Mouse (Mus musculus): ENCODE results near the gene Gm7861.
"Not testable (repeated sequence)": the region's sequence is repeated elsewhere in the genome, so short reads cannot be mapped to it uniquely, and the experiment has no call there.

The Gm7861 gene

DNA sequence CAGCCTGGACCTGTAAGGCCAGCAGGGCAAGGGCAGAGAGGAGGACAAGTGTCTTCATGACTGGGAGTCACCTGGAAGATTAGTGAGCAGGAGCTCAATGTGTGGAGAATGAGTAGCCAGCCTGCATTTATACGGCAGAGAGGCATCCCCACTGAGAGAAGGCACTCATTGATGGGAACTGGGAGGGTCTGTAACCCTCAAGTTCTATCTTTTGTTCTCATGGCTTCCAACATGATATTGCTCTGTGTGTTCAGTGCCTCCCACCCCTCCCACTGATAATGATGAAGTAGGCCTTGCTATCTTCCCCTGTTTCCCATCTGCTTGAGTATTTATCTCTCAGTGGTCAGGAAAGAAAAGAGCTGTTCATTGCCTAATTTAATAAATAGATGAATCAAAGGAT, at the start of gene Gm7861:
Gene Gm7861, minus strand, starts transcription at position 101 of the 400 bp plus-strand sequence.
- DNase-seq (ENCODE audit: low spot score in 2 of 2): not testable (repeated sequence)

- DNase-seq (ENCODE audit: low spot score in 2 of 2): not testable (repeated sequence)
These were observed 23.6 kb upstream of the Gm7861 start, which contains the start of gene Defa26 for GRCm38 (mm10) chr8:21617883-21618282. Defa26 (plus strand) TSS chr8:21618183.

DNA sequence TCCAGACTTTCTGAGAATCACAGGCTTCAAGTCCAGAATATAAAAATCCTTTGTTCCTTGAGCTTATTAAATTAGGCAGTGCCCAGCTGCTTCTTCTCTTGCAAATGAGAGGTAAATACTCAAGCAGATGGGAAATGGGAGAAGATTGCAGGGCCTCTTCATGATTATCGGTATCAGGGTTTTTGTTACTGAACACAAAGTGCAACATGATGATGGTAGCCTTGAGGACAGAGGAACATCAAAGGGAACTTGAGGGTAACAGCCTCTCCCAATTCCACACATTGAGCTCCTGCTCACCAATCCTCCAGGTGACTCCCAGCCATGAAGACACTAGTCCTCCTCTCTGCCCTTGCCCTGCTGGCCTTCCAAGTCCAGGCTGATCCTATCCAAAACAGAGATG, 11.6 kb downstream of the Gm7861 start, which contains the start of gene Defa28:
Gene Defa28, plus strand, starts transcription at position 301 of the 400 bp plus-strand sequence.
- DNase-seq (ENCODE audit: low spot score in 2 of 2): not testable (repeated sequence)

DNA sequence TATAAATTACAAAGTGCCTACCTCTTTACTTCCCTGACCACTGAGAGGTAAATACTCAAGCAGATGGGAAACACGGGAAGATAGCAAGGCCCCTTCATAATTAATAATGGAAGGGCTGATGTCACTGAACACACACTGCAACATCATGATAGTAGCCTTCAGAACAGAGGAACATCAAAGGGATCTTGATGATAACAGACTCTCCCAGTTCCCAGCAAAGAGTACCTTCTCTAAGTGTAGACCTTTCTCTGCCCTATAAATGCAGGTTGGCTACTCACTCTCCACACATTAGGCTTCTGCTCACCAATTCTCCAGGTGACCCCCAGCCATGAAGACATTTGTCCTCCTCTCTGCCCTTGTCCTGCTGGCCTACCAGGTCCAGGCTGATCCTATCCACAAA, 29.2 kb downstream of the Gm7861 start, which contains the start of gene Defa37:
Gene Defa37, plus strand, starts transcription at position 301 of the 400 bp plus-strand sequence.
- DNase-seq (ENCODE audit: low spot score in 2 of 2): not testable (repeated sequence)
